Mouse (Mus musculus) forebrain, embryonic 14.5 days (tissue): ENCODE data around the gene Tbc1d32. TPM values are rescaled to one million over a fixed set of nuclear protein-coding genes. Genes with fewer than 3 reads are reported as not detected.

ENCODE experiments used
- ATAC-seq: fragments of 200-750 bp; cut with Nextera tagmentation; 2 replicates; pipeline ENCODE4 v1.8.0; 2017; ENCODE audit warnings: mild to moderate bottlenecking, moderate library complexity
- DNase-seq: peaks from one replicate; pipeline ENCODE4 v3.0.0-alpha.2; 2015; ENCODE audit warnings: low spot score
- H3K27ac ChIP-seq: fragments of 300-500 bp; sonication (generic); 2 replicates; pipeline ENCODE4 v1.5.1; 2014; ENCODE audit warnings: low read depth, mild to moderate bottlenecking, control low read depth, low read length, moderate library complexity
- H3K27me3 ChIP-seq: fragments of 300-500 bp; sonication (generic); replicated peaks from 2 replicates; pipeline ENCODE4 v1.6.1; 2014; ENCODE audit warnings: low read length, control low read depth, mixed read lengths; ENCODE audit not compliant: control insufficient read depth, insufficient read depth
- H3K36me3 ChIP-seq: fragments of 300-500 bp; sonication (generic); 2 replicates; pipeline ENCODE4 v1.6.1; 2014; ENCODE audit warnings: low read length, control low read depth; ENCODE audit not compliant: control insufficient read depth, insufficient read depth
- H3K4me1 ChIP-seq: fragments of 300-500 bp; sonication (generic); 2 replicates; pipeline ENCODE4 v1.6.1; 2014; ENCODE audit warnings: antibody characterized with exemption, low read length, control low read depth; ENCODE audit not compliant: control insufficient read depth, insufficient read depth
- H3K4me2 ChIP-seq: fragments of 300-500 bp; sonication (generic); 2 replicates; pipeline ENCODE4 v1.6.1; 2014; ENCODE audit warnings: mild to moderate bottlenecking, control low read depth, low read length
- H3K4me3 ChIP-seq: fragments of 300-500 bp; sonication (generic); 2 replicates; pipeline ENCODE4 v1.5.1; 2014; ENCODE audit warnings: low read depth, low read length, control low read depth
- H3K9ac ChIP-seq: fragments of 300-500 bp; sonication (generic); 2 replicates; pipeline ENCODE4 v1.6.1; 2014; ENCODE audit warnings: mild to moderate bottlenecking, low read length, control low read depth, moderate library complexity
- H3K9me3 ChIP-seq: fragments of 300-500 bp; sonication (generic); replicated peaks from 2 replicates; pipeline ENCODE4 v1.6.1; 2016; ENCODE audit warnings: low read length, control low read depth, mixed read lengths; ENCODE audit not compliant: control insufficient read depth
- WGBS: fragments of 180-500 bp; shearing (Covaris S2); extraction: QIAGEN DNeasy Blood & Tissue Kit; methylation state at CpG from one replicate; pipeline ENCODE4 v1.1.7; 2014; 5-methylcytosine and 5-hydroxymethylcytosine counted together
- polyA plus RNA-seq: library from polyadenylated mRNA; unstranded; fragments of >200 nt; fragmentation: Nextera tagmentation; extraction: Ambion mirVana; gene quantifications from 2 replicates; pipeline ENCODE4 v1.2.1, GENCODE M21; 2014

Tbc1d32 gene
- polyA plus RNA-seq, result 2.3 and 3.0 TPM in 2 replicates

GRCm38 (mm10) chr10:56228568-56229209 is at the start of gene Tbc1d32:
Gene Tbc1d32, minus strand, starts transcription at chr10:56228689.
- Histone ChIP-seq H3K4me3 (peak within 1 kb of the TSS; percentile 48), H3K9me3 (no peaks in the 10 kb centered on the region), H3K27me3 (no peaks in the 10 kb centered on the region), H3K4me1 (peaks cover 4% of the 10 kb centered on the region; the same call in 1 of the 2 replicates), H3K27ac (peak within 1 kb of the TSS; percentile 94), H3K9ac (peak within 1 kb of the TSS; percentile 69), H3K4me2 (peak within 1 kb of the TSS; percentile 60), H3K36me3 (no peaks in the 10 kb centered on the region)
- ATAC-seq (peak; percentile 98), DNase-seq (peak; percentile 96)
- 4% methylated on average over 42 of the region's 42 CpGs for WGBS

- H3K27me3 ChIP-seq, result no peaks in the 10 kb centered on the region
- no peak overlapping the region for H3K27ac ChIP-seq
- H3K9ac ChIP-seq, result peak overlapping the region; percentile 69
- H3K4me2 ChIP-seq, result peak overlapping the region; percentile 60
- DNase-seq, result no peak
- WGBS, result 73% methylated on average over 8 of the region's 8 CpGs
- ATAC-seq, result no peak
- peaks cover 4% of the 10 kb centered on the region; the same call in 1 of the 2 replicates for H3K4me1 ChIP-seq
- H3K36me3 ChIP-seq, result no peaks in the 10 kb centered on the region
- no peaks in the 10 kb centered on the region for H3K9me3 ChIP-seq
- H3K4me3 ChIP-seq, result peak overlapping the region; percentile 48
These were observed 666 bp downstream of the Tbc1d32 start for GRCm38 (mm10) chr10:56227771-56228275.

GRCm38 (mm10) chr10:56215797-56216196 is 12.7 kb downstream of the Tbc1d32 start:
- ATAC-seq (no peak), DNase-seq (no peak)
- Histone ChIP-seq H3K4me1 (no peaks in the 10 kb centered on the region), H3K36me3 (no peaks in the 10 kb centered on the region), H3K4me3 (no peak overlapping the region), H3K9me3 (no peaks in the 10 kb centered on the region), H3K27me3 (no peaks in the 10 kb centered on the region), H3K9ac (no peak overlapping the region), H3K4me2 (no peak overlapping the region), H3K27ac (no peak overlapping the region)
- WGBS, result 83% methylated on average over 3 of the region's 3 CpGs

GRCm38 (mm10) chr10:56210343-56210742 is 18.1 kb downstream of the Tbc1d32 start:
- Histone ChIP-seq H3K36me3 (no peaks in the 10 kb centered on the region), H3K4me1 (no peaks in the 10 kb centered on the region), H3K4me2 (no peak overlapping the region), H3K4me3 (no peak overlapping the region), H3K27ac (no peak overlapping the region), H3K27me3 (no peaks in the 10 kb centered on the region), H3K9me3 (no peaks in the 10 kb centered on the region), H3K9ac (no peak overlapping the region)
- ATAC-seq (no peak), DNase-seq (no peak)
- WGBS, result 94% methylated on average over 1 of the region's 1 CpGs

- Histone ChIP-seq H3K27ac (no peak overlapping the region), H3K9ac (no peak overlapping the region), H3K36me3 (no peaks in the 10 kb centered on the region), H3K4me1 (no peaks in the 10 kb centered on the region), H3K9me3 (no peaks in the 10 kb centered on the region), H3K27me3 (no peaks in the 10 kb centered on the region), H3K4me3 (no peak overlapping the region), H3K4me2 (no peak overlapping the region)
- ATAC-seq, result no peak
- no peak for DNase-seq
- WGBS, result 93% methylated on average over 8 of the region's 8 CpGs
These were observed 21.6 kb downstream of the Tbc1d32 start for GRCm38 (mm10) chr10:56206802-56207404.

- no peaks in the 10 kb centered on the region for H3K9me3 ChIP-seq
- H3K4me2 ChIP-seq, result no peak overlapping the region
- H3K27me3 ChIP-seq, result no peaks in the 10 kb centered on the region
- no peaks in the 10 kb centered on the region for H3K36me3 ChIP-seq
- ATAC-seq (no peak), DNase-seq (peak; percentile 34)
- 69% methylated on average over 2 of the region's 2 CpGs for WGBS
- no peak overlapping the region for H3K27ac ChIP-seq
- H3K4me3 ChIP-seq, result no peak overlapping the region
- no peaks in the 10 kb centered on the region for H3K4me1 ChIP-seq
- no peak overlapping the region for H3K9ac ChIP-seq
These were observed 24.1 kb downstream of the Tbc1d32 start for GRCm38 (mm10) chr10:56204348-56204747.

- no peak overlapping the region for H3K27ac ChIP-seq
- H3K4me1 ChIP-seq, result no peaks in the 10 kb centered on the region
- no peaks in the 10 kb centered on the region for H3K9me3 ChIP-seq
- H3K9ac ChIP-seq, result no peak overlapping the region
- no peak overlapping the region for H3K4me2 ChIP-seq
- no peak for DNase-seq
- H3K27me3 ChIP-seq, result no peaks in the 10 kb centered on the region
- ATAC-seq, result no peak
- no peak overlapping the region for H3K4me3 ChIP-seq
- H3K36me3 ChIP-seq, result no peaks in the 10 kb centered on the region
These were observed 28.6 kb downstream of the Tbc1d32 start for GRCm38 (mm10) chr10:56199902-56200301.

GRCm38 (mm10) chr10:56198691-56199090 is 29.8 kb downstream of the Tbc1d32 start:
- ATAC-seq (no peak), DNase-seq (no peak)
- whole genome bisulfite sequencing, result 69% methylated on average over 3 of the region's 3 CpGs
- Histone ChIP-seq H3K27me3 (no peaks in the 10 kb centered on the region), H3K9ac (no peak overlapping the region), H3K27ac (no peak overlapping the region), H3K9me3 (no peaks in the 10 kb centered on the region), H3K4me2 (no peak overlapping the region), H3K4me3 (no peak overlapping the region), H3K36me3 (no peaks in the 10 kb centered on the region), H3K4me1 (no peaks in the 10 kb centered on the region)

- Histone ChIP-seq H3K4me1 (no peaks in the 10 kb centered on the region), H3K4me2 (no peak overlapping the region), H3K27ac (no peak overlapping the region), H3K36me3 (no peaks in the 10 kb centered on the region), H3K4me3 (no peak overlapping the region), H3K27me3 (no peaks in the 10 kb centered on the region), H3K9me3 (no peaks in the 10 kb centered on the region), H3K9ac (no peak overlapping the region)
- DNase-seq (no peak), ATAC-seq (peak; percentile 26; the same call in 1 of the 2 replicates)
- WGBS, result 76% methylated on average over 7 of the region's 7 CpGs
These were observed 34.2 kb downstream of the Tbc1d32 start for GRCm38 (mm10) chr10:56194310-56194709.
